Mouse (Mus musculus) stomach, postnatal 0 days (tissue): ENCODE results near the gene Rab1b. TPM values are rescaled to one million over a fixed set of nuclear protein-coding genes. Genes with fewer than 3 reads are reported as not detected.

Experiments
- ATAC-seq: fragments of 200-750 bp; cut with Nextera tagmentation; 2 replicates; pipeline ENCODE4 v1.8.0; 2017; ENCODE audit not compliant: low FRiP score, low TSS enrichment
- DNase-seq: peaks from one replicate; pipeline ENCODE4 v3.0.0-alpha.2; 2016; ENCODE audit warnings: low spot score
- H3K27ac ChIP-seq: fragments of 300-500 bp; sonication (generic); replicated peaks from 2 replicates; pipeline ENCODE4 v1.5.1; 2014; ENCODE audit warnings: mild to moderate bottlenecking, control low read depth
- H3K27me3 ChIP-seq: fragments of 300-500 bp; sonication (generic); 2 replicates; pipeline ENCODE4 v1.6.1; 2014; ENCODE audit warnings: low read length; ENCODE audit not compliant: control insufficient read depth, insufficient read depth
- H3K36me3 ChIP-seq: fragments of 300-500 bp; sonication (generic); 2 replicates; pipeline ENCODE4 v1.6.1; 2014; ENCODE audit warnings: low read length, mixed read lengths; ENCODE audit not compliant: control insufficient read depth, insufficient read depth
- H3K4me1 ChIP-seq: fragments of 300-500 bp; sonication (generic); replicated peaks from 2 replicates; pipeline ENCODE4 v1.6.1; 2014; ENCODE audit warnings: antibody characterized with exemption; ENCODE audit not compliant: control insufficient read depth, insufficient read depth
- H3K4me2 ChIP-seq: fragments of 300-500 bp; sonication (generic); replicated peaks from 2 replicates; pipeline ENCODE4 v1.6.1; 2014; ENCODE audit warnings: low read depth, mild to moderate bottlenecking, control low read depth, moderate library complexity
- H3K4me3 ChIP-seq: fragments of 300-500 bp; sonication (generic); 2 replicates; pipeline ENCODE4 v1.5.1; 2014; ENCODE audit warnings: low read depth, low read length, control low read depth
- H3K9ac ChIP-seq: fragments of 300-500 bp; sonication (generic); 2 replicates; pipeline ENCODE4 v1.6.1; 2014; ENCODE audit warnings: mild to moderate bottlenecking, low read length, control low read depth, mixed read lengths
- H3K9me3 ChIP-seq: fragments of 300-500 bp; sonication (generic); 2 replicates; pipeline ENCODE4 v1.6.1; 2016; ENCODE audit warnings: low read length; ENCODE audit not compliant: control insufficient read depth
- CTCF ChIP-seq: IDR thresholded peaks from 2 replicates; pipeline ENCODE4 v1.5.1; 2016; ENCODE audit warnings: antibody characterized with exemption, low read depth, mild to moderate bottlenecking, moderate library complexity
- EP300 ChIP-seq: optimal IDR thresholded peaks from 2 replicates; pipeline ENCODE3; 2016; ENCODE audit warnings: antibody characterized with exemption
- WGBS: fragments of 180-500 bp; shearing (Covaris S2); extraction: QIAGEN DNeasy Blood & Tissue Kit; methylation state at CpG from one replicate; pipeline ENCODE4 v1.1.7; 2014; 5-methylcytosine and 5-hydroxymethylcytosine counted together
- polyA plus RNA-seq: library from polyadenylated mRNA; unstranded; fragments of >200 nt; fragmentation: Nextera tagmentation; extraction: Ambion mirVana; gene quantifications from 2 replicates; pipeline ENCODE4 v1.2.1, GENCODE M21; 2015

Gene Rab1b
- polyA plus RNA-seq, 1 experiment from 2014 or later = 183 TPM

- Histone ChIP-seq H3K4me3 (peak within 1 kb of the TSS; percentile 35), H3K27ac (peak within 1 kb of the TSS; percentile 65), H3K9me3 (no peaks in the 10 kb centered on the region), H3K27me3 (no peaks in the 10 kb centered on the region), H3K36me3 (peaks cover 6% of the 10 kb centered on the region), H3K9ac (peak within 1 kb of the TSS; percentile 49), H3K4me1 (no peaks in the 10 kb centered on the region; the same call in 1 of the 2 replicates), H3K4me2 (peak within 1 kb of the TSS; percentile 63)
- ATAC-seq (peak; percentile 78), DNase-seq (peak; percentile 85)
- whole genome bisulfite sequencing = 18% methylated on average over 14 of the region's 14 CpGs
- TF ChIP-seq CTCF = peak; percentile 74
- no peak for TF ChIP-seq EP300
Observed at GRCm38 (mm10) chr19:5050047-5050905, 56.6 kb downstream of the Rab1b start, which contains the start of gene Rin1. Rin1 (plus strand) TSS chr19:5050481.

DNA sequence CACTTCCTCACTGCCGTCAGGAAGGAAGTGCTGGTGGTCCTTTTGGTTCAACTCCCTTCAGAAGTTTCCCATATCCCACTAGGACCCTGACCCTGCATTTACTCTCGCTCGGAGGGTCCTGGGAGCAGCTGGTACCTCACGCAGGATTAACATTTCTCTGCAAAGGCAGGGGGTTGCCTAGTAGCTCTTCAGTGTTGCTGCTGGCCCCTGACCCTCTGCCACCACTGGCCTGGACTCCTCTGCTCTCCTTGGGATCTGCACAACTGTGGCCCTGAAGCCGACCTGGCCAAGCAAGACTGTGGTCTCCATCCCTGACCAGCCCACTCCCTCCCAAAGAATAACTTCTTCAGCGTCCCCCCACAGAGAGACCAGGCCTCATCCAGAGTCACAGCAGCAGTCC, 57.5 kb downstream of the Rab1b start:
- Histone ChIP-seq H3K9ac (no peak overlapping the region), H3K4me3 (no peak overlapping the region), H3K4me2 (no peak overlapping the region), H3K36me3 (peaks cover 6% of the 10 kb centered on the region), H3K27me3 (no peaks in the 10 kb centered on the region), H3K27ac (no peak overlapping the region; the same call in 1 of the 2 replicates), H3K4me1 (no peaks in the 10 kb centered on the region; the same call in 1 of the 2 replicates), H3K9me3 (no peaks in the 10 kb centered on the region)
- ATAC-seq (no peak), DNase-seq (no peak)
- WGBS = 79% methylated on average over 6 of the region's 6 CpGs
- TF ChIP-seq CTCF = no peak
- TF ChIP-seq EP300 = no peak

Other genes starting within 250 kb of the Rab1b start
- gene Actn3, start 229.2 kb downstream of the Rab1b start, polyA plus RNA-seq = 1.3 and 2.3 TPM in 2 replicates
- gene Zdhhc24, start 228.4 kb downstream of the Rab1b start, polyA plus RNA-seq = 6.4 and 7.3 TPM in 2 replicates
- 0.85 and 0.95 TPM in 2 replicates for gene Bbs1, start 200.4 kb downstream of the Rab1b start, polyA plus RNA-seq
- 91.0 and 94.4 TPM in 2 replicates for gene Dpp3, start 178.8 kb downstream of the Rab1b start, polyA plus RNA-seq
- gene Peli3, start 163.9 kb downstream of the Rab1b start, polyA plus RNA-seq = 0.85 and 1.2 TPM in 2 replicates
- gene Mrpl11, start 144.9 kb downstream of the Rab1b start, polyA plus RNA-seq = 67.9 and 78.0 TPM in 2 replicates
- gene Npas4, start 116.8 kb downstream of the Rab1b start, polyA plus RNA-seq = 0.08 and 0.12 TPM in 2 replicates
- gene Slc29a2, start 83.2 kb downstream of the Rab1b start, polyA plus RNA-seq = 1.7 and 1.8 TPM in 2 replicates
- 22.3 and 23.6 TPM in 2 replicates for gene B4gat1, start 68.2 kb downstream of the Rab1b start, polyA plus RNA-seq
- 0.24 and 1.1 TPM in 2 replicates for gene AC124502.3, start 68.2 kb downstream of the Rab1b start, polyA plus RNA-seq
- gene Brms1, start 65.7 kb downstream of the Rab1b start, polyA plus RNA-seq = 42.3 and 45.6 TPM in 2 replicates
- gene Rin1, start 56.6 kb downstream of the Rab1b start, polyA plus RNA-seq = 2.6 TPM in 2 replicates
- 31.6 and 39.5 TPM in 2 replicates for gene Cd248, start 39.0 kb downstream of the Rab1b start, polyA plus RNA-seq
- 10.4 and 11.4 TPM in 2 replicates for gene Tmem151a, start 21.5 kb downstream of the Rab1b start, polyA plus RNA-seq
- 128 and 131 TPM in 2 replicates for gene Yif1a, start 18.5 kb downstream of the Rab1b start, polyA plus RNA-seq
- 5.6 and 7.1 TPM in 2 replicates for gene Cnih2, start 8.6 kb downstream of the Rab1b start, polyA plus RNA-seq
- gene Klc2, start 11.5 kb upstream of the Rab1b start, polyA plus RNA-seq = 8.7 and 8.8 TPM in 2 replicates
- gene Pacs1, start 166.0 kb upstream of the Rab1b start, polyA plus RNA-seq = 4.6 and 6.7 TPM in 2 replicates
- 134 and 148 TPM in 2 replicates for gene Sf3b2, start 188.4 kb upstream of the Rab1b start, polyA plus RNA-seq
- gene Gal3st3, start 191.3 kb upstream of the Rab1b start, polyA plus RNA-seq = 0.51 and 0.53 TPM in 2 replicates
- gene Catsper1, start 228.7 kb upstream of the Rab1b start, polyA plus RNA-seq = not detected in 2 replicates
- gene Cst6, start 242.5 kb upstream of the Rab1b start, polyA plus RNA-seq = 281 and 316 TPM in 2 replicates